Mouse (Mus musculus) spleen, adult 2 months (tissue): ENCODE data around the gene Vps36.

Experiments used
- CTCF ChIP-seq: fragments of 200-500 bp; IDR thresholded peaks from 2 replicates; pipeline ENCODE4 v1.5.1; 2011; ENCODE audit warnings: mild to moderate bottlenecking, inconsistent platforms; ENCODE audit not compliant: insufficient read depth, insufficient read length, insufficient replicate concordance; ENCODE audit errors: extremely low read depth
- POLR2A ChIP-seq: fragments of 200-500 bp; IDR thresholded peaks from 2 replicates; pipeline ENCODE4 v1.6.1; 2011; ENCODE audit warnings: low read depth, low read length, inconsistent platforms

DNA sequence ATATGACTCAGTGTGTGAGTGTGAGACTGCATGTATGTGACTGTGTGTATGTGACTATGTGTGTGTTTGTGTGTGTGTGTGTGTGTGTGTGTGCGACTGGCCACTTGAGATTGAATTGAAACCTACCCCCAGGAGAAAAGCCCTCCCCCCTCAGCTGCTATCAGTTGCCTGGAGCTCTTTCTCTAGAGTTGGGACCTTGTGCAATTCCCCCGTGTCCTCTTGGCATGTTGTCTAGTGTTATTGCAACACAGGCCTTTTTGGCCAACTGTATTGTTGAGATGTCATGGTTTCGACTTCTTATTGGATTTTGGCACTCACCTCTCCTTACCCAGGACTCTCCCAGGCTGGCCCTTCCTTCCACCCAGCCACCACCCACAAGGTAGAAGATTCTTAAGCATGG, 69.7 kb downstream of the Vps36 start:
- TF ChIP-seq CTCF (no peak), POLR2A (no peak)
